Mouse (Mus musculus) kidney, postnatal 36 days (tissue): ENCODE results near the gene Smcr8.

Source experiments
- DNase-seq, 2 experiments: peaks; one replicate each; pipeline ENCODE4 v3.0.0; 2021 to 2022; ENCODE audit warnings: mixed read lengths in 2 of 2

Smcr8 gene

DNA sequence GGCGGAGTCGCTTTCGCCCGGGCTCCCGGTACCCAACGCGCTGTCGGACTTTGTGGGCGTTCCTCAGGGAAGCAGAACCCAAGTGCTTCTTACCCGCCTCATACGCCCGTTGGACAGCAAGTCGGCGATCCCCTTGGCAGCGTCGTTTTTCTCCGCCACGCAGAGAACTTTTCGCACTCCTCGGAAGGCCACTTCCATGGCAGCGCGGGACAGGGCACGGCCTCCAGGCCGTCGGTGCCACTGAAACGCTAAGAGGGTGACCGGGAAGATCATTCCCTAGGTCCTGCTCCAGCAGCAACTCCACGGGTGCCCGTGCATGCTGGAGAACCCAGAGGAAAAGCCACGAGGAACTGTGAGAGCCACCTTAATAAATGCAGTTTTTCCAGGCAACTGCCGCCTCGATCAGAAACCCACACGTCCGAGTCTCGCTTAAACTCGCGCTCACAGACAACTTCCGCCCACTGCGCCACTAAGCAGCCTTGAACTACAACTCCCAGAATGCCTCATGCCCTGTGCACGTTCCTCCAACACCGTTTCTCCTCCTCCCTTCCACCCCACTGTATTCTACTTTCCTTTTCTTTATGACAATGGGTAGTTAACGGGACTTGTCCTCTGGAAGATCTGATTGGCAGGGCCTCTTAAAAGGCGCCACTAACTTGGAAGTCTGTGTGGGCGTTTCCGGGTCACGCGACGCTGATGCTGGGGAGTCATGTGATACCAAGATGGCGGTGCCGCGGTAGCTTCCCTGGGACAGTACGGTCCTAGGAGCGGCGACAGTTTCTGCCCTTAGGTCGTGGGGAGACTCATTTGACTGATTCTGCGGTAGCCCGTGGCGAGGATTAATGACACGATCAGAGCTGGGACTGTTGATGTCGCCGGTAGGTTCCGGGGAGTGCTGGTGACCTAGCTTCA lies at the start of gene Smcr8, which contains the start of gene Top3a:
TSS of gene Smcr8 (plus strand) at position 696 of the 912 bp plus-strand sequence.
TSS of gene Top3a (minus strand) at position 537 of the 912 bp plus-strand sequence.
- DNase-seq = peak; percentile 89 to 93

DNA sequence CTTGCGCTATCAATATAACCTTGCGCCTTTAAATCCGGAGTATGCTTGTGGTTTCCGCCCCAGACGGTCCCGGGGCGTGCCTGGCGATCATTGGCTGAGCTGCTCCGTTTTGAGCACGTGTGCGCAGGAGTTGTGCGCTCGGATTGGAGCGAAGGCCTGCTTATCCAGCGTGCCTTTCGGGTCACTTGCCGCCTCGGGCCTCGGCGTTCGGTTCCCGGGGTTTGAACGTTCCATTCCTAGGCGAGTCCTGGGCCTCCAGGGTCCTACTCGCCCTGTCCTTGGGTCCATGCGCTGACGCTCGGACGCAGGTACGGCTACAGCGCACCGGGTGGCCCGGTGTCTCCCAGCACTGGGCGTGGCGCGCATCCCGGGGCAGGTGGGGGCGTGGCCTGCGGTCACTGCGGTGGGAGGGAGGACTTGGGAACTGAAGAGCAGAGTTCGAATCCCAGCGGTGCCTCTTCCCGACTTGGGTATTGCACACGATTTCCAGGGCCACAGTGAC lies 49.0 kb upstream of the Smcr8 start, which contains the start of gene Mief2:
TSS of gene Mief2 (plus strand) at position 139 of the 502 bp plus-strand sequence.
- DNase-seq = peak; percentile 97

DNA sequence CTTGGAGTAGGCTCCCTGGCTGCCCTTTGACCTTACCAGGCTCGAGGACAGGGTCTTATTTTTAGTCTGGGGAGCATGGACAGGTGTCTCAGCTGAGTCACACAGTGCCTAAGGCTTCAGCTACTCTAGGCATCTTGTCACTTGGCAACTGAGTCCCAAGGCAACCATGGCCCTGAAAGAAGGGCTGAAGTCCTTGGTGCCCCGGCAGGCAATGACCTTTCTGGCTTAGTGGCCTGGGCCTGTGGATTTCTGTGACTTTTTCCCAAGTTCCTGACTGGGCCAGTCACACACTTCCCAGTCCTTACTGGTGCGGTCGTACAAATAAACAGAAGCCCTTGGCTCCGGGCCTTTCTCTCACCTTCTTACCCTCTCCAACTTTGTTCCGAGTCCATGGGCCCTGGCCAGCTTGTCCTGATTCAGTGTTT lies 48.1 kb upstream of the Smcr8 start:
- peak; percentile 10 to 22 for DNase-seq

DNA sequence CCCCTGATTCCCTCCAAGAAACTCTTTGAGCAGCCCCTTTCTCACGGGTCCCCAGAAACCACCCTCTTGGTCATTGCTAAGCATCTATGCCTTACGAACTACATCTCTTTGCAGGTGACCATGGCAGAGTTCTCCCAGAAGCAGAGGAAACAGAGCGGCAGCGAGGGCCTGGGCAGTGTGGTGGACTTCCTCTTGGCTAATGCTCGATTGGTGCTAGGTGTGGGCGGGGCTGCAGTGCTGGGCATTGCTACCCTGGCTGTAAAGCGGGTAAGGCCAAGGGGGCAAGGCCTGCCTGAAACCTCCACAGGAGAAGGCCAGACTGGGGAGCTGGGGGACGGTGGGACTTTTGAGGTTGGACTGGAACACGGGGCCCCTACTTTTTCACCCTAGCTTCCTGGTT lies 47.2 kb upstream of the Smcr8 start:
- DNase-seq = peak in 1 of 2 experiments; percentile 4

- no peak for DNase-seq
These were observed 46.1 kb upstream of the Smcr8 start for GRCm38 (mm10) chr11:60731251-60731650.

DNA sequence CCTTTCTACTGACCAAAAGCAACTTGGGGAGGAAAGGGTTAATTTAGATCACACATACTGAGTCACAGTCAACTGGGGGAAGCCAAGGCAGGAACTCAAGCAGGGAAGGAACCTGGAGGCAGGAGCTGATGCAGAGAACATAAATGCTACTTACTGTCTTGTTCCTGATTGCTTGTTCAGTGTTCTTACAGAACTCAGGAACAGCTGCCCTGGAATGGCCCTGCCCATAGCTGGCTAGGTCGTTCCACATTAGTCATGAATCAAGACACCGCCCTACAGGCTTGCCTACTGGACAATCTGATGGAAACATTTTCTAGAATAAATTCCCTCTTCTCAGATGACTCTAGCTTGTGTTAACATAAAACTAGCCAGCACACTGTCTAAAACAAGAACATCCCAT lies 43.1 kb upstream of the Smcr8 start:
- DNase-seq = no peak

DNA sequence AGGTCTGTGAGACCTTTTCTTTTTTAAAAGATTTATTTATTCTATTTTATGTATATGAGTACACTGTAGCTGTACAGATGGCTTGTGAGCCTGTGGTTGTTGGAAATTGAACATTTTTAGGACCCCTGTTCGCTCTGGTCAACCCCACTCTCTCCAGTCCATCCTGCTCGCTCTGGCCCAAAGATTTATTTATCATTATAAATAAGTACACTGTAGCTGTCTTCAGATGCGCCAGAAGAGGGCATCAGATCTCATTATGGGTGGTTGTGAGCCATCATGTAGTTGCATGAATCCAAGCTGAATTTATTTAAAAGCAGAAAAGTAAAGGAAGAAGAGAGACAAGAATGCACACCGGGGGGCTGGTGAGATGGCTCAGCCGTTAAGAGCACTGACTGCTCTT lies 42.1 kb upstream of the Smcr8 start:
- peak in 1 of 2 experiments; percentile 5 for DNase-seq

GRCm38 (mm10) chr11:60736491-60736890 lies 40.8 kb upstream of the Smcr8 start:
- DNase-seq = no peak

DNA sequence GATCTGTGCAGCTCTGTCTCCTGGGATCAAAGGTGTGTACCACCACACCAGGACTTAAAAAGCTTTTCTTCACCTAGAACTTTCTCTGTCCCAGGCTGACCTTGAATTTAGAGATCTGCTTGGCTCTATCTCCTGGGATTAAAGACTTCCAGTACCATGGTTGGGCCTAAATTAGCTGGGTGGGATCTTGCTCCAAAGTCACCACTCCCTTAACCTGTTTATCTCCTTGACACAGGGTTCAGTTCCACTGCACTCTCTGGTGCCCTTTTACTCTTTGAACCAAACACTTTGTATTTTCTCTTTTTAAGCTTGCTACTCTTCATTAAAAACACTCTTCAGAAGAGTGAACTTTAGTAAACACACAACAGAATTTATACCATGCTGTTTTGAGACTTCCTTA lies 39.9 kb upstream of the Smcr8 start:
- DNase-seq = no peak

GRCm38 (mm10) chr11:60740321-60740720 lies 37.0 kb upstream of the Smcr8 start:
- DNase-seq = no peak

- DNase-seq = no peak
These were observed 21.8 kb upstream of the Smcr8 start for GRCm38 (mm10) chr11:60755570-60755969.

DNA sequence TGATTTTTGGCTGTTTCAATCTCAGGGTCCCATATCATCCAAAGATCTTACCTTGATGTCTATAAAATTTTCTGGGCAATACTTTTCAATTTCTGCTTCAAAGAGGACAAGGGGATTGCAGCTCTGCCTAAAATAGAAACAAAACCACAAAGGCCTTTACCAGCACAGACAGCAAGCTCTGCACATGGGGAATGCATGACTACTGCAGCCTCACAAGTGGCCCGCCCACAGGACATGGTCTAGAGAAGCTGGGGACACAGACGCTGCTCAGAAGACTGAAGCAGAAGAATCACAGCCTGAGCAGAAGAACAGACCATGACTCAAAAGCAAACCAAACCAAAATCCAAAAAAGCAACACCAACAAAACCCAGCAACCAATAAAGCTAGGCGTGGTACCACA lies 15.6 kb upstream of the Smcr8 start:
- no peak for DNase-seq

- DNase-seq = no peak
These were observed 10.4 kb upstream of the Smcr8 start for GRCm38 (mm10) chr11:60766969-60767368.

GRCm38 (mm10) chr11:60769322-60769721 lies 8.0 kb upstream of the Smcr8 start:
- no peak for DNase-seq

- DNase-seq = no peak
These were observed 6.5 kb upstream of the Smcr8 start for GRCm38 (mm10) chr11:60770776-60771175.

DNA sequence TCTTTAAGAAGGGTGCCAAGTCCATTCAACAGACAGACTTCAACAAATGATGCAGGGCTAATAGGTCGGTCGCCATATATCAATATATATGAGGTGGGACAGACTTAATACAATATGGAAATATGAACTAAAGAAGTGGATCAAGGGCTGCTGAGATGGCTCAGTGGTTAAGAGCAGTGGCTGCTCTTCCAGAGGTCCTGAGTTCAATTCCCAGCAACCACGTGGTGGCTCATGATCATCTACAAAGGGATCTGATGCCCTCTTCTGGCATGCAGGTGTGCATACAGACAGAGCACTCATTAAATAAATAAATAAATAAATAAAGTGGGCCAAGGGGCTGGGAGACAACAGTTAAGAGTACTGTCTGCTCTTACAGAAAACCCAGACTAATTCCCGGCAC lies 5.2 kb upstream of the Smcr8 start:
- DNase-seq = no peak

DNA sequence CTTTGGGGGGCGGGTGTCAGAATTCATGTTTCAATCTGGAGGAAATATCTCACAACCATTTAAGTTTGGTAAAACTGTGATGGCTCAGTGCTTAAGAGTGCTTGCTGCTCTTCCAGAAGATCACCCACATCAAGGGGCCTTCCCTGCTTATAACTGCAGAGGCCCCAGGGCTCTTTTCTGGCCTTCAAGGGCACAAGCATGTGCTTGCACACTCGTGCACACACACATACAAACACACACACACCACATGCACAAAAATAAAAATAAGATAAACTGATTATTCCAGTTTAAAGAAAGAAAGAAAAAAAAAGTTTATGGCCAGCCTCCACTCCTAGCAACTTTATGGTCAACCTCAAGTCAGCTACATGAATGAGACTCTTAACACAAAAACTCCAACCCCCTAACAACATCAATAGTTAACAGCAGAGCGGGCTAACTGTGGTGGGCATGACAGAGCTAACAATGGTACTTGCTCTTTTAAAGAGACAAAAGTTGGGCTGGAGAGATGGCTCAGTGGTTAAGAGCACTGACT lies 3.1 kb upstream of the Smcr8 start:
- no peak for DNase-seq

- DNase-seq = no peak
These were observed 2.5 kb upstream of the Smcr8 start for GRCm38 (mm10) chr11:60774841-60775240.

GRCm38 (mm10) chr11:60775578-60775977 lies 1.7 kb upstream of the Smcr8 start:
- DNase-seq = no peak

GRCm38 (mm10) chr11:60776107-60776828 lies 1.1 kb upstream of the Smcr8 start:
- no peak for DNase-seq

DNA sequence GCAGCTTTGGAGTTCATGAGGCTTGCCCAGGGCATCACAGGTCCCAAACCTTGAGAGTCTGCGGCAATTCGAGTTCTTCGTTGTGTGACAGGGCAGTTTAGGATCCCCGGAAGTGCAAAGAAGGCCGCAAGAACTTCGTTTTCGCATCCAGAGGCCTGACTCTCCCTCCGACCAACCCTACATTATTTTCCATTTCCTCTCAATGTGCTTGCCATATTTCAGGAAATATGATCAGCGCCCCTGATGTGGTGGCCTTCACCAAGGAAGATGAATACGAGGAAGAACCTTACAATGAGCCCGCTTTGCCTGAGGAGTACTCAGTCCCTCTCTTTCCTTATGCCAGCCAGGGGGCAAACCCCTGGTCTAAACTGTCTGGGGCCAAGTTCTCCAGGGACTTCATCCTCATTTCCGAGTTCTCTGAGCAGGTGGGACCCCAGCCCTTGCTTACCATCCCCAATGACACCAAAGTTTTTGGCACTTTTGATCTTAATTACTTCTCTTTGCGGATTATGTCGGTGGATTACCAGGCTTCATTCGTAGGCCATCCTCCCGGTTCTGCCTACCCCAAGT lies 562 bp downstream of the Smcr8 start:
- no peak for DNase-seq

DNA sequence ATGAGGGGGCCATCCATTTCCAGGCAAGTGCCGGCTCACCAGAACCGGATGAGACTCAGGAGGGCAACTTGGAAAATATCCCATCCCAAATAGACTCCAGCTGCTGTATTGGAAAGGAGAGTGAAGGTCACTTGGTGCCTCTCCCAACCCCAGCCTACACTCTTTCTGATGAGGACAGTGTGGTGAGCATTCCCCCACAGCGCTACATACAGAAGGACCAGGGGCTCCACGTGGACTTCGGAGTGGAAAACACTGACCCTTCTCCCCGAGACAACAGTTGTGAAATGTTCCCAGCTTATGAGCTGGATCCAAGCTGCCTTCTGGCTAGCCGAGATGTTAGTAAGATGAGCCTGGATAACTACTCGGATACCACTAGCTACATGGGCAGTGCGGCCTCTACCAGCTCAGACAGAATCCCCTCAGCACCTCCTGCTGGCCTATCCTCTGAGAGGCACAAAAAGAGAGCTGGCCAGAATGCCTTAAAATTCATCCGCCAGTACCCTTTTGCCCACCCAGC lies 2.4 kb downstream of the Smcr8 start:
- peak in 1 of 2 experiments; percentile 22 for DNase-seq
